Mouse (Mus musculus) G1E (cell line): ENCODE results near the gene Bmf.

ENCODE experiments used
- CTCF ChIP-seq: IDR thresholded peaks from 2 replicates; pipeline ENCODE4 v1.5.1; 2012; ENCODE audit warnings: low read depth, low read length, inconsistent platforms, mixed read lengths
- GATA1 ChIP-seq: IDR thresholded peaks from 2 replicates; pipeline ENCODE4 v1.6.1; 2012; ENCODE audit warnings: borderline replicate concordance, low read length, inconsistent platforms, mixed read lengths
- GATA2 ChIP-seq: IDR thresholded peaks from 2 replicates; pipeline ENCODE4 v1.6.1; 2012; ENCODE audit warnings: low read depth, low read length, inconsistent platforms, borderline replicate concordance
- POLR2AphosphoS5 ChIP-seq: IDR thresholded peaks from 2 replicates; pipeline ENCODE4 v1.6.1; 2012; ENCODE audit warnings: low read depth, low read length, inconsistent platforms; ENCODE audit not compliant: insufficient replicate concordance
- TAL1 ChIP-seq: conservative IDR thresholded peaks from 2 replicates; pipeline ENCODE4 v1.6.1; 2012; ENCODE audit warnings: low read depth, low read length, inconsistent platforms, mixed read lengths

- TF ChIP-seq CTCF (no peak), TAL1 (no peak), GATA2 (no peak), POLR2AphosphoS5 (no peak), GATA1 (no peak)
Observed at GRCm38 (mm10) chr2:118500191-118500590, 49.3 kb downstream of the Bmf start.
